Mouse (Mus musculus) cerebral cortex, adult 2 months (tissue): ENCODE data around the gene Ttc25.

ENCODE experiments used
- WGBS: fragments of 180-500 bp; shearing (Covaris S2); methylation state at CpG from one replicate; pipeline ENCODE4 v1.1.7; 2018; 5-methylcytosine and 5-hydroxymethylcytosine counted together

Ttc25 gene

GRCm38 (mm10) chr11:100570430-100571201, 25.2 kb downstream of the Ttc25 start:
- WGBS, result 2% methylated on average over 8 of the region's 8 CpGs

- 5% methylated on average over 16 of the region's 16 CpGs for WGBS
Observed at GRCm38 (mm10) chr11:100571202-100571567, 25.8 kb downstream of the Ttc25 start.

- WGBS, result 75% methylated on average over 3 of the region's 3 CpGs
Observed at GRCm38 (mm10) chr11:100574188-100574587, 28.8 kb downstream of the Ttc25 start.

GRCm38 (mm10) chr11:100574708-100575483, 29.5 kb downstream of the Ttc25 start, which contains the start of gene Cnp:
Gene Cnp (plus strand): TSS chr11:100574904.
- WGBS, result 1% methylated on average over 47 of the region's 47 CpGs

- 37% methylated on average over 2 of the region's 2 CpGs for WGBS
Observed at GRCm38 (mm10) chr11:100575484-100575855, 30.1 kb downstream of the Ttc25 start.

GRCm38 (mm10) chr11:100576256-100576655, 30.8 kb downstream of the Ttc25 start:
- 73% methylated on average over 21 of the region's 21 CpGs for WGBS

- WGBS, result 57% methylated on average over 8 of the region's 8 CpGs
Observed at GRCm38 (mm10) chr11:100577852-100578599, 32.6 kb downstream of the Ttc25 start.

- WGBS, result 74% methylated on average over 9 of the region's 9 CpGs
Observed at GRCm38 (mm10) chr11:100579116-100579799, 33.9 kb downstream of the Ttc25 start.

GRCm38 (mm10) chr11:100580275-100580674, 34.9 kb downstream of the Ttc25 start:
- WGBS, result 83% methylated on average over 13 of the region's 13 CpGs

- WGBS, result 37% methylated on average over 4 of the region's 4 CpGs
Observed at GRCm38 (mm10) chr11:100581756-100582155, 36.3 kb downstream of the Ttc25 start.

- 83% methylated on average over 1 of the region's 1 CpGs for WGBS
Observed at GRCm38 (mm10) chr11:100582413-100582812, 37.0 kb downstream of the Ttc25 start.

GRCm38 (mm10) chr11:100582836-100583235, 37.4 kb downstream of the Ttc25 start:
- 83% methylated on average over 2 of the region's 2 CpGs for WGBS

- 69% methylated on average over 7 of the region's 7 CpGs for WGBS
Observed at GRCm38 (mm10) chr11:100584561-100584961, 39.2 kb downstream of the Ttc25 start.

- WGBS, result 89% methylated on average over 3 of the region's 3 CpGs
Observed at GRCm38 (mm10) chr11:100585148-100585547, 39.7 kb downstream of the Ttc25 start.

- WGBS, result 77% methylated on average over 2 of the region's 2 CpGs
Observed at GRCm38 (mm10) chr11:100588462-100588861, 43.1 kb downstream of the Ttc25 start.

GRCm38 (mm10) chr11:100592346-100593046, 47.1 kb downstream of the Ttc25 start:
- 56% methylated on average over 11 of the region's 11 CpGs for WGBS

GRCm38 (mm10) chr11:100594608-100595007, 49.2 kb downstream of the Ttc25 start:
- WGBS, result 64% methylated on average over 7 of the region's 7 CpGs

- 49% methylated on average over 4 of the region's 4 CpGs for WGBS
Observed at GRCm38 (mm10) chr11:100595533-100595932, 50.1 kb downstream of the Ttc25 start.

GRCm38 (mm10) chr11:100598074-100598473, 52.7 kb downstream of the Ttc25 start:
- whole genome bisulfite sequencing, result 81% methylated on average over 4 of the region's 4 CpGs

- 91% methylated on average over 3 of the region's 3 CpGs for WGBS
Observed at GRCm38 (mm10) chr11:100601372-100601771, 56.0 kb downstream of the Ttc25 start.

GRCm38 (mm10) chr11:100603155-100603554, 57.7 kb downstream of the Ttc25 start:
- WGBS, result 68% methylated on average over 9 of the region's 9 CpGs
